Mouse (Mus musculus) thymus, adult 2 months (tissue): ENCODE results near the gene Gm20489. TPM values are rescaled to one million over a fixed set of nuclear protein-coding genes. Genes with fewer than 3 reads are reported as not detected.

Experiments used
- DNase-seq: peaks from one replicate; pipeline ENCODE4 v3.0.0; 2021
- H3K27ac ChIP-seq: fragments of 200-500 bp; 2 replicates; pipeline ENCODE4 v1.5.1; 2012; ENCODE audit warnings: low read length, control low read depth; ENCODE audit not compliant: control insufficient read depth, insufficient read depth
- H3K27me3 ChIP-seq: fragments of 200-500 bp; 2 replicates; pipeline ENCODE4 v1.6.1; 2012; ENCODE audit warnings: mild to moderate bottlenecking, low read length, moderate library complexity, mixed read lengths; ENCODE audit not compliant: control insufficient read depth, insufficient read depth
- H3K36me3 ChIP-seq: fragments of 200-500 bp; 2 replicates; pipeline ENCODE4 v1.6.1; 2012; ENCODE audit warnings: mild to moderate bottlenecking, low read length, moderate library complexity; ENCODE audit not compliant: control insufficient read depth, insufficient read depth
- H3K4me1 ChIP-seq: fragments of 200-500 bp; replicated peaks from 2 replicates; pipeline ENCODE4 v1.6.1; 2012; ENCODE audit warnings: low read length; ENCODE audit not compliant: control insufficient read depth, insufficient read depth
- H3K4me3 ChIP-seq: fragments of 200-500 bp; 2 replicates; pipeline ENCODE4 v1.5.1; 2012; ENCODE audit warnings: mild to moderate bottlenecking, low read length, control low read depth, moderate library complexity; ENCODE audit not compliant: control insufficient read depth, insufficient read depth
- CTCF ChIP-seq: fragments of 200-500 bp; IDR thresholded peaks from 2 replicates; pipeline ENCODE4 v1.5.1; 2012; ENCODE audit warnings: mild to moderate bottlenecking, control low read depth, low read length, moderate library complexity, borderline replicate concordance; ENCODE audit not compliant: control insufficient read depth, poor library complexity, insufficient read depth; ENCODE audit errors: extremely low read depth
- POLR2A ChIP-seq: fragments of 200-500 bp; IDR thresholded peaks from 2 replicates; pipeline ENCODE4 v1.6.1; 2012; ENCODE audit warnings: mild to moderate bottlenecking, low read length, control low read depth, moderate library complexity; ENCODE audit not compliant: control insufficient read depth, poor library complexity, insufficient read depth; ENCODE audit errors: extremely low read depth
- WGBS: fragments of 180-500 bp; shearing (Covaris S2); methylation state at CpG from one replicate; pipeline ENCODE4 v1.1.7; 2018; 5-methylcytosine and 5-hydroxymethylcytosine counted together
- polyA plus RNA-seq: library from polyadenylated mRNA; depleted of rRNA; stranded (reverse); fragments of >200 nt; gene quantifications from 2 replicates; pipeline ENCODE4 v1.2.3, GENCODE M21; 2012

Gm20489 gene
- polyA plus RNA-seq, 1 experiment = not detected

DNA sequence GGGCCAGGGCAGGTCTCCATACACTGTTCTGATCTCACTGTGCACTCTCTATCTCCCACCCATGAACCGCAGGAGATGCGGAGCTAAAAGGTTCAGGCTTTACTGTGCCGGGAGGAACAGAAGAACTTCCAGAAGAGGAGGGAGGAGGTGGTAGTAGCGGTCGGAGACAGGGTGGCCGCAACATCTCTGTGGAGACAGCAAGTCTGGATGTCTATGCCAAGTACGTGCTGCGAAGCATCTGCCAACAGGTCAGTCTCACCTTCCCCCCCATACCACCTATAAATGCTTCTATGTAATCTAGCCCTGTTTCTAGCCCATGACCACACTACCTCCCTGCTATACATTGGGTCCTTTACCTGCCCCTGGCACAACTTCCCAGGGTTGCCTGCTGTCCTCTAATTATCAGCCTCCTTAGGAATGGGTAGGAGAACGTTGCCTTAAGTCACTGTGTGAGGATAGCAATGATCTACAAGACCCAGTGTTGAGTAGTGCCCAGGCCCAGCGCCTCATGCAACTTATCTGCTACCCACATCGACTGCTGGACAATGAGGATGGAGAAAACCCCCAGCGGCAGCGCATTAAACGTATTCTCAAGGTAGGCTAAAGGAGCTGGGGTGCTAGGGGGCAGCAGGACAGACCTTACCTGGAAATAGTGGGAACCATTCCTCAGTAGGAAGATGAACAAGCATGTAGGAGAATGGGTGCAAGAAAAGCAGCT is 17.3 kb upstream of the Gm20489 start:
- no peak for DNase-seq
- no peak for TF ChIP-seq POLR2A
- TF ChIP-seq CTCF = no peak
- H3K27me3 ChIP-seq = no peaks in the 10 kb centered on the region
- peaks cover 47% of the 10 kb centered on the region for H3K36me3 ChIP-seq
- H3K4me3 ChIP-seq = no peak overlapping the region
- H3K4me1 ChIP-seq = no peaks in the 10 kb centered on the region
- no peak overlapping the region for H3K27ac ChIP-seq
- WGBS = 97% methylated on average over 14 of the region's 14 CpGs

DNA sequence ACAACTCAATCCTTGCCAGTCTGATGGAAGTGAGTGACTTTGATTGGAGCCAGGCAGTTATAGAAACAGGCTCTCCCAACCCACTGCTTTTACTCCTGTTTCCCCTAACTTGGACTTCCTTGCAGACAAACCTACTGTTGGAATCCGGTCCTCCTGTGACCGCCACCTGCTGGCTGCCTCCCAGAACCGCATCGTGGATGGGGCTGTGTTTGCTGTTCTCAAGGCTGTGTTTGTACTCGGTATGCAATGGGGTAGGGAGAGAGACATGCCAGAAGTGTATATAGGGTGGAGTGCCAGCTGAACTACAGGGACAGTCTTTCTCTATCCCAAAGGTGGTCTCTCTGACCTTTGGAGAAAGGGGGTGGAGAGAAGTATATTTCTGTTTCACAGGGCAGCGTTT is 16.7 kb upstream of the Gm20489 start:
- Histone ChIP-seq H3K27ac (no peak overlapping the region), H3K4me1 (no peaks in the 10 kb centered on the region), H3K27me3 (no peaks in the 10 kb centered on the region), H3K4me3 (no peak overlapping the region), H3K36me3 (peaks cover 50% of the 10 kb centered on the region)
- WGBS = 27% methylated on average over 6 of the region's 6 CpGs
- TF ChIP-seq POLR2A (no peak), CTCF (peak; percentile 63)
- peak; percentile 72 for DNase-seq

DNA sequence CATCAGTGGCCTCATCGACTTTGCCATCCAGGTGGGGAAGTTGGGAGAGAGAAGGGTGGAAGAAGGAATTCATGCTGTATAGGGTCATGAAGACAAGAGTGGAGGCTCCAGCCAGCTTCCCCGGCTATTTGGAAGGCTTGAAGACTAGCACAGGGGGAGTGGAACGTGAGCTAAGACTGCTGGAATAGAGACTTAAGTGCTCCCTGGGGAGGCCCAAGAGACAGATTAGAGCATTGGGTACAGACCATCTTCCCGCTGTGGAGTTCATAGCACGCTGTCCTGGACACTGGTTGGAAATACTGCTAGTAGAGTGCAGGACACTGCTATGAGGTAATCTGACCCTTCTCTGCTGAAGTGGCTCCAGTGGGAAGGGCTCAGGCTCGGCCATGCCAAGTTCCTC is 14.0 kb upstream of the Gm20489 start:
- no peak overlapping the region for H3K4me3 ChIP-seq
- no peaks in the 10 kb centered on the region for H3K4me1 ChIP-seq
- H3K27ac ChIP-seq = no peak overlapping the region
- peaks cover 52% of the 10 kb centered on the region for H3K36me3 ChIP-seq
- 94% methylated on average over 6 of the region's 6 CpGs for WGBS
- TF ChIP-seq CTCF = no peak
- no peak for TF ChIP-seq POLR2A
- H3K27me3 ChIP-seq = no peaks in the 10 kb centered on the region
- no peak for DNase-seq

DNA sequence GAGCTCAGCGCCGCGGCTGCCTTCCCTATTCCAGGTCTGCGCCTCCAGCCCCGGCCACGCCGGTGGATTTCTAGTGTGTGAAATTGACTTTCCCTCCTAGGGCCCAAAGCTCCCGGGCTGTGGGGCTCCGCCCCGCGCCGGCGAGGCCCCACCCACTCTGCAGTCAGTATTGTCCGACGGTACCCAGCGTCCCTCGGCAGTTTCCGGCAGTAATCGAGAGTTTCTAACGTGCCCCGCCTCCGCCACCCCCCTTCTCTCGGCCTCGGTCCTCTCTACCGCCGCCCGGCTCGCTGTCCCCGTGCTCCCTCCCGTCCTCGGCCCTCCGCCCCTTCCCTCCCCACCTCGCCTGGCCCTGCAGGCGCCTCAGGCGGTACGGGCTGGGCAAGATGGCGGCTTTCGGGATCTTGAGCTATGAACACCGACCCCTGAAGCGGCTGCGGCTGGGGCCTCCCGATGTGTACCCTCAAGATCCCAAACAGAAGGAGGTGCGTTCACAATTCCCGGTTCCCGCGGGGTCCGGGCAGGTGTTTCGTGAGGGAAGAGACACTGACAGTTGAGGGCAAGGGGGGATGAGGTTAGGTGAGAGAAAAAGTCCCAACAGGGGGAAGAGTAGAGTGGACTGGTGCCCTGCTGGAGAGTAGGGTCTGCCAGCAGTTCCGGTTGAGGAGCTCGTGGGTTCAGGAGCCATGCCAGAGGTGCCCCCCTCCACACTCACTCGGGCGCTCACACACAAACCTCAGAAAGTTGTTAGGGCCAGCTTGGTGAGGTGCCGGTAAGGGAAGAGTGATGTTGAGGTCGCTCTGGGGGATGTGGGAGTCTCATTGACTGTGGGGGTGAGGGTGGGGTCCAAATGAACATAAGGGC is 5.3 kb upstream of the Gm20489 start, which contains the start of gene Med12:
Gene Med12, plus strand, starts transcription at position 156 of the 864 bp plus-strand sequence.
- Histone ChIP-seq H3K4me3 (peak within 1 kb of the TSS; percentile 91), H3K27ac (peak within 1 kb of the TSS; percentile 95), H3K4me1 (peaks cover 12% of the 10 kb centered on the region), H3K27me3 (no peaks in the 10 kb centered on the region), H3K36me3 (peaks cover 22% of the 10 kb centered on the region; the same call in 1 of the 2 replicates)
- under 1% methylated on average over 53 of the region's 54 CpGs for WGBS
- peak; percentile 86 for DNase-seq
- no peak for TF ChIP-seq CTCF
- peak; percentile 46 for TF ChIP-seq POLR2A

DNA sequence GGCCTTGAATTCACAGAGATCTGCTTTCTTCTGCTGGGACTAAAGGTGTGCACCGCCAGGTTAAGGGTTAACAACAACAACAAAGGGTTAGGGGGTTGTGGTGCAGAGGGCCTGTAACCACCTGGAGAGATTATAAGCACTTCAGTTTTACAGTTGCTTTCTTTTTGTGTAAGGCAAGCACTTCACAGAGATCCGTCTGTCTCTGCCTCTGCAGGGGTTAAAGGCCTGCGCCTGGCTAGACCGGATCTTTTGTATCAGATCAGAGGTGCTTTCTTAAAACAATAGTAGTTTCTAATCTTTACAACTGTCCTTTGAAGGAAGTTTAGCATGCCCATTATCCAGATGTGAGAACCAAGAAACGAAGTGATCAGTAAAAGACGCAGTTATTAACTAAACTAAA is 4.6 kb upstream of the Gm20489 start:
- TF ChIP-seq POLR2A (no peak), CTCF (no peak)
- Histone ChIP-seq H3K27ac (peak overlapping the region; percentile 95), H3K36me3 (peaks cover 18% of the 10 kb centered on the region; the same call in 1 of the 2 replicates), H3K4me1 (peaks cover 16% of the 10 kb centered on the region), H3K4me3 (peak overlapping the region; percentile 91), H3K27me3 (no peaks in the 10 kb centered on the region)
- peak; percentile 29 for DNase-seq
- WGBS = 7% methylated on average over 6 of the region's 6 CpGs

DNA sequence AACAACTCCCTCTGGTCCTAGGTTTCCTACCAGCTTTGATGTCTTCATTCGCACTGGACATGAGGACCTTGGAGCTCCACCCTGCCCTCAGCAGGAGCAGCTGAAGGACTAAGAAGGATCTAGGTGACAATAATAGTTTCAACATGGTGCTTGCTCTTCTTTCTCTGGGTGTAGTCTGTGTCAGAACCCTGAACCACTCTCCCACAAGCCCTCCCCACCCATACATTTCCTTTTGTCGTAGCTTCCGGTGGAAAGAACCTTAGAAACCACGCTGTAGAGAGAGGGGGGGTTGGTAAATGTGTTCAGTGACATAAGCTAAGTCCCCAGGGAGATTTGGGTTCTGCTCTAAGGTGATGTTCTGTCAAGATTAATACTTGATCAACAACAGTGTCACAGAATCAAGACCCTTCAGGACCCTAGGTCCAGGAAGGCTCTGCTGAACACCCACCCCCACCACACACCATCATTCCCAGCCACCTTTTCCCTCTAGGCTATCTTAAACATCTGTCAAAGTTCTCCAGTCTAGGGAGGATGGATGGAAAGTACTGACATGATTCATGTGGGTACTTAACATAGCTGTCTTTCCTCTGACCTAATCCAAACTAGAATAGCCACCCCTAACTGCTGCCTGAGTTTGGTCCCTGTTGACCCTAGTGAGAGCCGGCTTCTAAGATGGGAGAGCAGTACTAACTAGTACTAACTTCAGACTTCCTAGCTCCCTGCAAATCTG is 633 bp downstream of the Gm20489 start, which contains the start of gene Il2rg:
Gene Il2rg, minus strand, starts transcription at position 231 of the 730 bp plus-strand sequence.
- peak; percentile 66 for DNase-seq
- TF ChIP-seq CTCF (no peak), POLR2A (0 out of 2 replicates have a peak, but pooled peaks have one; percentile 16)
- Histone ChIP-seq H3K36me3 (peaks cover 29% of the 10 kb centered on the region), H3K4me3 (peak within 1 kb of the TSS; percentile 94), H3K27ac (peak within 1 kb of the TSS; percentile 100), H3K4me1 (peaks cover 23% of the 10 kb centered on the region), H3K27me3 (no peaks in the 10 kb centered on the region)
- WGBS = 8% methylated on average over 5 of the region's 5 CpGs
